Mouse (Mus musculus): Measurements from ENCODE around the gene Pitpnm2. TPM values are rescaled to one million over a fixed set of nuclear protein-coding genes. Genes with fewer than 3 reads are reported as not detected.

Pitpnm2 gene
- polyA plus RNA-seq, 1 experiment: 54.9 TPM

DNA sequence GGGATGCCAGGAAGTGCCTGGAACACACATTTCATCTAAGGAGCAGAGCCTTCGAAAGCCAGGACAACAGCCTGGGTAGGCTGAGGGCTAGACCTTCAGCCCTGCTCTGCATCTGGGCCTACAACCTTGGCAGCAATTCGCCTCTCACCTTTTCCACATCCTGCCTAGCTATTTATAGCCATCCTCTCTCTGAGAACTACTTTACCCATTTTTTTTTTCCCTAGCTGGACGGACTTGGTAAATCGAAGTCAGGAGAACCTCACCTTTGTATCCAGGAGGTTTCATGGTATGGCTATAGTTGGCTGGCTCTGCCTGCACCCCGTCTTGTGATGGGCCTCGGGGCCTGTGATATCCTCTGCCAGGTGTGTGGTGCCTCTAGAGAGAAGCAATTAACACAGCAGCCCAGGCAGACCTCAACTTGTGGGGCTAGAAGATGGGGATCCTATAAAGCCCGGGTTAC, 57.3 kb downstream of the Pitpnm2 start:
- peaks cover 15% of the 10 kb centered on the region for H3K4me1 ChIP-seq (ENCODE audit: control insufficient read depth, insufficient read depth, low read length)
- no peak overlapping the region for H3K27ac ChIP-seq (ENCODE audit: control insufficient read depth, insufficient read depth, low read depth, low read length)
- no peak overlapping the region for H3K4me3 ChIP-seq (ENCODE audit: control insufficient read depth, low read depth, low read length)
- H3K27me3 ChIP-seq (ENCODE audit: control insufficient read depth, insufficient read depth, low read length): no peaks in the 10 kb centered on the region
- no peaks in the 10 kb centered on the region for H3K36me3 ChIP-seq (ENCODE audit: control insufficient read depth, insufficient read depth, low read length)
- TF ChIP-seq POLR2A (IDR thresholded peaks at IDR 0.05; ENCODE audit: control insufficient read depth, low read depth, low read length) (no peak), CTCF (IDR thresholded peaks at IDR 0.05; ENCODE audit: control insufficient read depth, insufficient read depth, insufficient replicate concordance, low read depth, low read length) (no peak)

DNA sequence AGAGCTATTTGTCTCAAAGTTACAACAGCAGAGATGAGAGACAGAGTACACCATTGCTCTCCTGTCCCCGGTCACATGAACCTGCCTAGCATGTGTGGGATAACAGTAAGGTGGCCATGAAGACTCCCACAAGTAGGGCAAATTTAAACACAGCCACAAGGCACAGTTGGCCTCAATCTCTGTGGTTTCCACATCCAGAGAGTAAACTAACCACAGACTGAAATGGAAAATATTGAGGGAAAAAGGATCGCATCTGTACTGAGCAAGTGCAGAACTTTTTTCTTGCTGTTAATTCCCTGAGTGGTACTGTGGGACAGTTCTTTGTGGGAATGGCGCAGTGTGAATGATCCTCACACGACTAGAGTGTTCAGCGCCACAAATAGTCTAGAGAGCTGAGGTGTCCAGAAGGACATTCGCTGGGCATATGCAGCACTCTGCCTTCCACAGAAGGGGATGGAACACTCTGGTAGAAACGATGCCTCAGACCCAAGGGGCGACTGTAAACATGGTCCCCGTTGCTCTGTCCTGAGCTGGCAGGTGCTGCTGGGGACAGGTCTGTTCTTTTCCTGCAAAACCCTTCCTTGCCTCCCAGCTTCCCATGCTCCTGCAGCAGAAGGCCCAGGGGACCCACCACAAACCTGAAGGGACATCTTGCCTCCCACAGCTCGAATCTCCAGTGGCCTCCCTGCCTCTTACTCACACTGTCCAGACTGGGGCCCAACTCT, 59.3 kb downstream of the Pitpnm2 start:
- H3K4me1 ChIP-seq (ENCODE audit: control insufficient read depth, insufficient read depth, low read length): peaks cover 20% of the 10 kb centered on the region
- H3K36me3 ChIP-seq (ENCODE audit: control insufficient read depth, insufficient read depth, low read length): no peaks in the 10 kb centered on the region
- no peak for TF ChIP-seq POLR2A (IDR thresholded peaks at IDR 0.05; ENCODE audit: control insufficient read depth, low read depth, low read length)
- no peak for TF ChIP-seq CTCF (IDR thresholded peaks at IDR 0.05; ENCODE audit: control insufficient read depth, insufficient read depth, insufficient replicate concordance, low read depth, low read length)
- H3K27ac ChIP-seq (ENCODE audit: control insufficient read depth, insufficient read depth, low read depth, low read length): no peak overlapping the region
- H3K27me3 ChIP-seq (ENCODE audit: control insufficient read depth, insufficient read depth, low read length): no peaks in the 10 kb centered on the region
- H3K4me3 ChIP-seq (ENCODE audit: control insufficient read depth, low read depth, low read length): no peak overlapping the region

DNA sequence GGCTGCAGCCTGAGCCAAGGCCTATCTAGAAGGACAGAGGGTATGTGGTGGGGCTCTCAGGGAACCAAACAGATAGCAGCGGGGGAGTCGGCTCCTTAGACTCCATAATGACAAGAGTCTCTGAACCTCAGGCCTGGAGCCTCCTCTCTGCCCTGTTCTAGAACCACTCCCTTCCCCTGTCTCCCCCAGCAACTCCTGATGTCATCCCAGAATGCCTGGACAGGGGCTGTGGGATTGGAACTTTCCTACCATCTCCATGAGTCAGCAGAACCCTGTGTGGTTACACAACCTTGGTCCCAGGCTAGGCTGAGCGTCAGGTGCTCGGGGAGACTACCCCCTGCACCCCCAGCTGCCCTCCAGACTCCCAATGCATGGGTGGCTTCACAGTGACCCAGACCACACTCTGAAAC, 60.0 kb downstream of the Pitpnm2 start:
- H3K27me3 ChIP-seq (ENCODE audit: control insufficient read depth, insufficient read depth, low read length): no peaks in the 10 kb centered on the region
- peaks cover 24% of the 10 kb centered on the region for H3K4me1 ChIP-seq (ENCODE audit: control insufficient read depth, insufficient read depth, low read length)
- H3K36me3 ChIP-seq (ENCODE audit: control insufficient read depth, insufficient read depth, low read length): no peaks in the 10 kb centered on the region
- TF ChIP-seq POLR2A (IDR thresholded peaks at IDR 0.05; ENCODE audit: control insufficient read depth, low read depth, low read length) (peak; percentile 58), CTCF (IDR thresholded peaks at IDR 0.05; ENCODE audit: control insufficient read depth, insufficient read depth, insufficient replicate concordance, low read depth, low read length) (no peak)
- no peak overlapping the region; the same call in 1 of the 2 replicates for H3K27ac ChIP-seq (ENCODE audit: control insufficient read depth, insufficient read depth, low read depth, low read length)
- H3K4me3 ChIP-seq (ENCODE audit: control insufficient read depth, low read depth, low read length): peak overlapping the region; percentile 78

DNA sequence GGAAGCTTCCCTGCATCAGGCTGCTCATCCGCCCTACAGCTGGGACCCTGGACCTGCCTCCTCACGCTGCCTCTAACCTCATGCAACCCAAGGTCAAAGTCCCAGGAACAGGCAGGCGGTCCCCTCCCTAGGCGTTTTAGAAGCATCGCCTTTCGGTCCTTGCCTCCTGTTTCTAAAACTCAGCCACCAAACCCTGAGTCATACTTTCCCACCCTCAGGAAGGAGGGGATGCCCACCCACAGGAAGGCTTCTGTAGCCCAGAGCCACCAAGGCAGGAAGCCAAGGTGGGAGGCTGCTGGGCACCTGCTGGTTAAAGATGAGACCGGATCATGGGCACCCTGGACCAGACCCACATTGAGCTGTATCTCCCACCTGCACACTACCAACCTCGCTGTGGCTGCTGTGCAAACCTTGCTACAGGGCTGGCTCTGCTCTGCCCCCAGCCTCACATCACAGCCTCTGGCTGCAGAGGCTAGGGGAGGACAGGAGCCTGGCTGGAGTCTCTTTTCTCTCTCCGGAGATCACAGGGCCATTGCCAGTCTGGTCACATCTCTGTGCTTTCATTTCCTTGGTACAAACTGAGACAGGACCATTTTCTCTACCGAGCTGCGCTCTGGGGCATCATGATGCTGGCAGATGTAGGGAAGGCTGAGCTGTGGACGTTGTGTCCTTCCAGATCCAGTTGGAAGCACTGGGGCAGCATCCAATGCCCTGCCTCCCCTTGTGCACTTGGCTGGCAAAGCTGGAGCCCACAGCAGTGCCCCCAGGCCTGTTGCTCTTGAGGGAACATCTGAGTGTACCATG, 61.9 kb downstream of the Pitpnm2 start:
- H3K4me1 ChIP-seq (ENCODE audit: control insufficient read depth, insufficient read depth, low read length): peaks cover 18% of the 10 kb centered on the region
- no peak for TF ChIP-seq CTCF (IDR thresholded peaks at IDR 0.05; ENCODE audit: control insufficient read depth, insufficient read depth, insufficient replicate concordance, low read depth, low read length)
- TF ChIP-seq POLR2A (IDR thresholded peaks at IDR 0.05; ENCODE audit: control insufficient read depth, low read depth, low read length): no peak
- H3K27ac ChIP-seq (ENCODE audit: control insufficient read depth, insufficient read depth, low read depth, low read length): no peak overlapping the region
- H3K4me3 ChIP-seq (ENCODE audit: control insufficient read depth, low read depth, low read length): peak overlapping the region; percentile 35
- no peaks in the 10 kb centered on the region for H3K36me3 ChIP-seq (ENCODE audit: control insufficient read depth, insufficient read depth, low read length)
- H3K27me3 ChIP-seq (ENCODE audit: control insufficient read depth, insufficient read depth, low read length): no peaks in the 10 kb centered on the region

DNA sequence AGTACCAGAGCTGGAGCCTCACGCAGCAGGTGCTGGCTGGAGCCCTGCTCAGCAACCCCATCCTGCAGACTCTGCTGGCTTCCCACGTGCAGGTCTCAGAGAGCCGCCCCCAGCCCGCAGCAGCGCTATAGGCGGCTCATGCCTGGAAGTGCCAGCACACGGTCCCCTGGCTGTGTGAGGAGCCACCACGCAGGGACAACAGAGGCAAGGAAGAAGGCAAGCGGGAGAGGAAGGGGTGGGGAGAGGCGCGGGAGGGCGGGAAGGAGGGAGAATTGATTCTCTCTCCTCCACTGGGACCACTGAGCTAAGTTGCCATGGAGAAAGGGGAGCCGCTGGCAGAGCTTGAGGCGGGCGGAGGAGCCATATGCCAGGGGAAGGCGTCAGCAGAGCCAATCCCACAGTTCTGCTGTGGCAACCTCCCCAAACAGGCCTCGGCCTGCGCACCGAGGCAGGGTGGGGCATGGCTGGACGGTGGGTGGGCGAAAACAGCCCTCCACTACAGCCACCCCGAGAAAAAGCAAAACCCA, 62.5 kb downstream of the Pitpnm2 start:
- Histone ChIP-seq H3K4me1 (ENCODE audit: control insufficient read depth, insufficient read depth, low read length) (peaks cover 18% of the 10 kb centered on the region), H3K36me3 (ENCODE audit: control insufficient read depth, insufficient read depth, low read length) (no peaks in the 10 kb centered on the region), H3K27ac (ENCODE audit: control insufficient read depth, insufficient read depth, low read depth, low read length) (no peak overlapping the region), H3K4me3 (ENCODE audit: control insufficient read depth, low read depth, low read length) (no peak overlapping the region; the same call in 1 of the 2 replicates), H3K27me3 (ENCODE audit: control insufficient read depth, insufficient read depth, low read length) (no peaks in the 10 kb centered on the region)
- no peak for TF ChIP-seq POLR2A (IDR thresholded peaks at IDR 0.05; ENCODE audit: control insufficient read depth, low read depth, low read length)
- TF ChIP-seq CTCF (IDR thresholded peaks at IDR 0.05; ENCODE audit: control insufficient read depth, insufficient read depth, insufficient replicate concordance, low read depth, low read length): no peak

DNA sequence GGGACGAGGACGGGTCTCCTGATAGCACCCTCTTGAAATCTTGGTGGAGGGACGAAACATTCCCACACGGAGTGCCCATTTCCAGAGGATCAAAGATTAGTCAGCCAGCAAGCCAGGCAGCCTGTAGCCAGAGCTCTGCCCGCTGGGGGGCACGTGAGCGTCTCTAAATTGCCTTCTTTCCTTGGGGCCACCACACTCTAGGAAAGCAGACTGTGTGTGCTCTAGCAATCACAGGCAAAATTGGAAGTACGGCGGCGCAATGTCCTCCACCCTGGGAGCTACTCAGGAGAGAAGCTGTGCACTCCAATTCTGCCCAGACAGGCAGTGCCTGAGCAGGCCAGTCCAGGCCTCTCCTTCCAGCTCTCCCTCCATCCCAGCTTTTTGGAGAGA, 63.1 kb downstream of the Pitpnm2 start:
- H3K27ac ChIP-seq (ENCODE audit: control insufficient read depth, insufficient read depth, low read depth, low read length): no peak overlapping the region
- H3K4me3 ChIP-seq (ENCODE audit: control insufficient read depth, low read depth, low read length): no peak overlapping the region; the same call in 1 of the 2 replicates
- H3K36me3 ChIP-seq (ENCODE audit: control insufficient read depth, insufficient read depth, low read length): no peaks in the 10 kb centered on the region
- TF ChIP-seq POLR2A (IDR thresholded peaks at IDR 0.05; ENCODE audit: control insufficient read depth, low read depth, low read length): no peak
- no peak for TF ChIP-seq CTCF (IDR thresholded peaks at IDR 0.05; ENCODE audit: control insufficient read depth, insufficient read depth, insufficient replicate concordance, low read depth, low read length)
- peaks cover 18% of the 10 kb centered on the region for H3K4me1 ChIP-seq (ENCODE audit: control insufficient read depth, insufficient read depth, low read length)
- H3K27me3 ChIP-seq (ENCODE audit: control insufficient read depth, insufficient read depth, low read length): no peaks in the 10 kb centered on the region
